Mouse (Mus musculus) neutrophil, adult 59 days (primary cell): ENCODE data around the gene Ing4. TPM values are rescaled to one million over a fixed set of nuclear protein-coding genes. Genes with fewer than 3 reads are reported as not detected.

ENCODE experiments used
- total RNA-seq, 2 experiments: library from RNA; stranded (reverse); gene quantifications; 1 replicate in 1 of 2; 2 replicates in 1 of 2; pipeline ENCODE4 v1.2.4; 2023

The Ing4 gene
- total RNA-seq: 10 to 100 TPM; 65.4 to 82.9 TPM

GRCm38 (mm10) chr6:125039533-125040153, at the start of gene Ing4:
Ing4 (plus strand) TSS chr6:125039760.

DNA sequence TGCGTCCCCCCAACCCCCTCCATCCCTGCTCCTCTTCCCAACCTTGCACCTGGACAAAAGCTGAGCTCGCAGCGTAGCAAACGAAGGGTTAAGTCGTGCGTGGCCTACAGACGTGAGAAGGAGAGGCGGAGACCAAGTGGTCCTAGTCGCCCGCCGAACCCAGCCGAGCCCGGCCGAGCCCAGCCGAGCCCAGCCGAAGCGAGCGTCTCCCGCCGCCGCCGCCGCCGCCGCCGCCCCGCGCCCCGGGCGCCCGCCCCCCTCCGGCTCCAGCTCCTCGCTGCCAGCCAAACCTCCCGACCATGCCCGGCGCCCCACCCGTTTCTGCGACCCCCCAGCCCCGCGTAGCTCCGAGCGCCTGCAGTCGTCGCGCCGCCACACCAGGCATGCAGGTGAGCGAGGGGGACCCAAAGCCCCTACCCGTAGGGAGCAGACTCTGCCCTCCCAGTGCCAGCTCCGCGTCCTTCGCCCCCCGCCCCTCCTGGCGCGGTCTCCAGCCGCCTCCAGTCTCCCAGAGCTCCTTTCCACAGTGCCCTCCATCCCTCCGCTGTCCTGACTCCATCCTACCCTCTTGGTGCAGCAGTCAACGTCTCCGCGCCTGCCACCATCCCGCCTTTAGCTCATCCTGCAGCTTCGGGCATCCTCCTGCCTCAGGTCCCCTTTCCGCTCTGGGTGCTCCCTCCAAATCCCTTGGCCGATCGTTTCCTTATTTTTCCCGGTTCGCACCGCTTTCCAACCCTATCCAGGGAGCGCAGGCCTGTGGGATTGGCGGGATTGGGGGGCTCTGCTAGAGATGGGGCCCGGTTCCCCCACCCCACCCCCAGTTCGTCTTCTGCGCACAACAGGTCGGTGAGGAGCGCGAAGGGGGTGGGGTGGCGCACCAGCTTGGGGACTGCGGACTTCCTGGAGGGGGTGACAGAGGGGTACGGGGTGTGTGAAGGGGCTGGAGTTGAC, 42.7 kb upstream of the Ing4 start, which contains the start of gene Pianp:
Gene Pianp (plus strand): TSS at position 144 of the 951 bp plus-strand sequence.

GRCm38 (mm10) chr6:125009129-125009180, 30.6 kb upstream of the Ing4 start, which contains the start of gene Zfp384:
Zfp384 (plus strand) TSS chr6:125009145.

GRCm38 (mm10) chr6:125049678-125050077, 10.1 kb downstream of the Ing4 start, which contains the start of gene Acrbp:
Acrbp (plus strand) TSS chr6:125049689.

DNA sequence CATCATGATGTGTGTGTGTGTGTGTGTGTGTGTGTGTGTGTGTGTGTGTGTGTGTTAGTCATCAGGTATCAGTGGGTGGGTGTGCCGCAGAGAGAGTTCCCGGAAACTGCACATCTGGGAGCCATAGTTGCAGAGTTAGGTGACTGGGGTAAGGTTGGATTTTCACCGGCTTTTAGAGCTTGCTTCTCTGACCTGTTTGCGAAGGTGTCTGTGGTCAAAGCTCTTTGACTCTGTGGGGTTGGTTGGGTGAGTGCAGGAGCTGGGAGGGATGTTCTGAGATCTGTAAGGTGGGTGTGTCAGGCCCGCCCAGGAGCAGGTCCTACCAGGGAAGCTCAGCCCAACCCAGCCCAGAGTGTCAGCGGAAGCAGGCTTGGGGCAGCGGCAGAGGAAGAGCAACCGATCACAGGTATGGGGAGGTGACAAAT, 28.0 kb downstream of the Ing4 start, which contains the start of gene Lpar5:
Gene Lpar5 (plus strand): TSS at position 350 of the 425 bp plus-strand sequence.

DNA sequence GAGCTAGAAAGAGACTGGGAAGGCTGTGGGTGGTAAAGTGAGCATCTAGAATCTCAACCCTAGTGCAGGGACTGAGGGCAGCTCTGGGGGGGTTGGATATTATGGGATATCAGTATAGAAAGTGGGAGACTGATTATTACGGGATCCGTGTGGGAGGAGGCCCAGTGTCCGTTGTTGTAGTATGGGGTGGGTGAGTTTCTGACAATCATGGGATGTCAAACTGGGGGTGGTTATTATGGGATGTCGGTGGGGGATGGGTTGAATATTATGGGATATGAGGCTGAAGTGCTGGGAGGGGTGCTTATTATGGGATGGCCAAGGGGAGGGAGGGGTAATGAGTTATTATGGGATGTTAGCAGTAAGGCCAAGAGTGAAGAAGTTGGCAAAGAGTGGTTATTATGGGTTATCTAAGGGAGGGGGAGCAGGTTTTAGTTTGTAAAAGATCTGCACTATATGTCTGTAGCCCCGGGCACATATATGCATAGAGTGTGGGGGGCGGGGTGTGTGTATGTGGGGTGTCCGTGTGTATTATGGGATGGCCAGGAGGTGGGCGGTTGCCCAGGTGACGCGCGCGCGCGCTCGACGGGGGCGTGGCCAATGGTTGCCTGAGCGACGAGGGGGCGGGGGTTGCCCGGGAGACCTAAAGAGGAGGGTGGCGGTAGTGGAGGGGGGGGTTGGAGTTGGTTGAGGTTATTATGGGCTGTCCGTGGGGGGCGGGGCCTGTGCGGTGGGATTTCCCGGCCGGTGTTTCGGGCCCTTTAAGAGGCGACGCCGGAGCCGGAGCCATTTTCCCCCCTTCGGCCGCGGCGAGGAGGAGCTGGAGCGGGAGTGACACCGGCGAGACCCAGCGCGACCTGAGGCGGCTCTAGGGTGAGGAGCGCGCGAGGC, 56.1 kb downstream of the Ing4 start, which contains the start of gene Chd4:
Gene Chd4 (plus strand): TSS at position 591 of the 888 bp plus-strand sequence.

Other genes starting within 250 kb of the Ing4 start
- 10 to 100 TPM; 22.1 to 22.7 TPM for gene Spsb2, start 231.1 kb upstream of the Ing4 start, total RNA-seq
- 100 to 1,000 TPM; 120 to 136 TPM for gene Tpi1, start 225.5 kb upstream of the Ing4 start, total RNA-seq
- gene Usp5, start 210.3 kb upstream of the Ing4 start, total RNA-seq: 10 to 100 TPM; 59.3 TPM
- 10 to 100 TPM; 63.3 to 71.4 TPM for gene Cdca3, start 210.2 kb upstream of the Ing4 start, total RNA-seq
- gene Gnb3, start 199.5 kb upstream of the Ing4 start, total RNA-seq: not detected
- gene P3h3, start 182.0 kb upstream of the Ing4 start, total RNA-seq: under 1 TPM; 0.42 to 0.64 TPM
- not detected for gene Gpr162, start 175.8 kb upstream of the Ing4 start, total RNA-seq
- gene Cd4, start 151.5 kb upstream of the Ing4 start, total RNA-seq: under 1 TPM; 0.20 to 0.29 TPM
- under 1 TPM; 0.37 to 0.73 TPM for gene Lag3, start 128.1 kb upstream of the Ing4 start, total RNA-seq
- 100 to 1,000 TPM; 106 to 150 TPM for gene Ptms, start 119.7 kb upstream of the Ing4 start, total RNA-seq
- gene Mlf2, start 108.4 kb upstream of the Ing4 start, total RNA-seq: 10 to 100 TPM; 92.0 to 97.0 TPM
- 10 to 100 TPM; 17.3 to 22.6 TPM for gene Cops7a, start 74.2 kb upstream of the Ing4 start, total RNA-seq
- not detected for gene Pianp, start 43.1 kb upstream of the Ing4 start, total RNA-seq
- 10 to 100 TPM; 68.6 to 81.0 TPM for gene Zfp384, start 30.6 kb upstream of the Ing4 start, total RNA-seq
- 10 to 100 TPM; 11.4 to 12.0 TPM for gene Acrbp, start 9.9 kb downstream of the Ing4 start, total RNA-seq
- gene Lpar5, start 28.2 kb downstream of the Ing4 start, total RNA-seq: 10 to 100 TPM in 1 of 2 experiments, 1 to 10 TPM in 1; 8.4 to 12.3 TPM
- 100 to 1,000 TPM; 178 to 182 TPM for gene Chd4, start 56.2 kb downstream of the Ing4 start, total RNA-seq
- 10 to 100 TPM; 18.6 to 20.5 TPM for gene Nop2, start 92.1 kb downstream of the Ing4 start, total RNA-seq
- gene Iffo1, start 105.5 kb downstream of the Ing4 start, total RNA-seq: 10 to 100 TPM; 29.2 to 34.4 TPM
- gene Gapdh, start 126.7 kb downstream of the Ing4 start, total RNA-seq: 1,000 to 10,000 TPM; 1,481 to 1,483 TPM
- 100 to 1,000 TPM; 185 to 195 TPM for gene Ncapd2, start 151.9 kb downstream of the Ing4 start, total RNA-seq
- gene Mrpl51, start 152.0 kb downstream of the Ing4 start, total RNA-seq: 10 to 100 TPM; 44.1 to 48.3 TPM
- 10 to 100 TPM; 20.8 to 21.0 TPM for gene Vamp1, start 175.8 kb downstream of the Ing4 start, total RNA-seq
- gene Tapbpl, start 192.1 kb downstream of the Ing4 start, total RNA-seq: 10 to 100 TPM; 11.0 to 12.0 TPM
- 1 to 10 TPM in 1 of 2 experiments, under 1 TPM in 1; 0.73 to 2.0 TPM for gene Cd27, start 197.2 kb downstream of the Ing4 start, total RNA-seq
- gene Tuba3a, start 246.3 kb downstream of the Ing4 start, total RNA-seq: not detected